Mouse (Mus musculus): ENCODE results near the gene Rbks.
"Not testable (repeated sequence)": the region's sequence is repeated elsewhere in the genome, so short reads cannot be mapped to it uniquely, and the experiment has no call there.

Gene Rbks

GRCm38 (mm10) chr5:31627562-31628526 is 69.6 kb downstream of the Rbks start:
- no peak for DNase-seq (ENCODE audit: low spot score in 2 of 2)

- no peak for DNase-seq (ENCODE audit: low spot score in 2 of 2)
Observed at GRCm38 (mm10) chr5:31627117-31627516, 70.3 kb downstream of the Rbks start.

GRCm38 (mm10) chr5:31620326-31620725 is 77.1 kb downstream of the Rbks start:
- DNase-seq (ENCODE audit: low spot score in 2 of 2), result no peak

GRCm38 (mm10) chr5:31614339-31615025 is 82.9 kb downstream of the Rbks start:
- no peak for DNase-seq (ENCODE audit: low spot score in 2 of 2)

GRCm38 (mm10) chr5:31613852-31614286 is 83.6 kb downstream of the Rbks start:
- DNase-seq (ENCODE audit: low spot score in 2 of 2), result peak; percentile 79 to 81

- DNase-seq (ENCODE audit: low spot score in 2 of 2), result no peak
Observed at GRCm38 (mm10) chr5:31611186-31611585, 86.2 kb downstream of the Rbks start.

GRCm38 (mm10) chr5:31610376-31611086 is 86.9 kb downstream of the Rbks start:
- no peak for DNase-seq (ENCODE audit: low spot score in 2 of 2)

GRCm38 (mm10) chr5:31606151-31606550 is 91.3 kb downstream of the Rbks start:
- DNase-seq (ENCODE audit: low spot score in 2 of 2), result no peak

GRCm38 (mm10) chr5:31603766-31604165 is 93.7 kb downstream of the Rbks start:
- DNase-seq (ENCODE audit: low spot score in 2 of 2), result no peak

GRCm38 (mm10) chr5:31602377-31602776 is 95.0 kb downstream of the Rbks start:
- peak; percentile 37 to 83 for DNase-seq (ENCODE audit: low spot score in 2 of 2)

GRCm38 (mm10) chr5:31601162-31601722 is 96.2 kb downstream of the Rbks start:
- DNase-seq (ENCODE audit: low spot score in 2 of 2), result no peak

GRCm38 (mm10) chr5:31599161-31599560 is 98.3 kb downstream of the Rbks start:
- no peak for DNase-seq (ENCODE audit: low spot score in 2 of 2)

GRCm38 (mm10) chr5:31598579-31598978 is 98.8 kb downstream of the Rbks start:
- peak in 1 of 2 experiments; percentile 27 for DNase-seq (ENCODE audit: low spot score in 2 of 2)

- no peak for DNase-seq (ENCODE audit: low spot score in 2 of 2)
Observed at GRCm38 (mm10) chr5:31598121-31598520, 99.3 kb downstream of the Rbks start.

- no peak for DNase-seq (ENCODE audit: low spot score in 2 of 2)
Observed at GRCm38 (mm10) chr5:31597430-31597944, 99.9 kb downstream of the Rbks start.

GRCm38 (mm10) chr5:31596481-31597429 is 100.7 kb downstream of the Rbks start, which contains the start of gene Mrpl33:
Mrpl33 (plus strand) TSS chr5:31596935.
- DNase-seq (ENCODE audit: low spot score in 2 of 2), result peak; percentile 59 to 71

- DNase-seq (ENCODE audit: low spot score in 2 of 2), result no peak
Observed at GRCm38 (mm10) chr5:31595868-31596267, 101.6 kb downstream of the Rbks start.

- DNase-seq (ENCODE audit: low spot score in 2 of 2), result no peak
Observed at GRCm38 (mm10) chr5:31591122-31591521, 106.3 kb downstream of the Rbks start.

GRCm38 (mm10) chr5:31589711-31590319 is 107.6 kb downstream of the Rbks start:
- no peak for DNase-seq (ENCODE audit: low spot score in 2 of 2)

- DNase-seq (ENCODE audit: low spot score in 2 of 2), result not testable (repeated sequence)
Observed at GRCm38 (mm10) chr5:31588672-31589071, 108.8 kb downstream of the Rbks start.
